Mouse (Mus musculus): ENCODE data around the gene Gm10663. TPM values are rescaled to one million over a fixed set of nuclear protein-coding genes. Genes with fewer than 3 reads are reported as not detected.

Gm10663 gene
- total and polyA plus RNA-seq, 2 experiments from 2014 or later, result not detected

DNA sequence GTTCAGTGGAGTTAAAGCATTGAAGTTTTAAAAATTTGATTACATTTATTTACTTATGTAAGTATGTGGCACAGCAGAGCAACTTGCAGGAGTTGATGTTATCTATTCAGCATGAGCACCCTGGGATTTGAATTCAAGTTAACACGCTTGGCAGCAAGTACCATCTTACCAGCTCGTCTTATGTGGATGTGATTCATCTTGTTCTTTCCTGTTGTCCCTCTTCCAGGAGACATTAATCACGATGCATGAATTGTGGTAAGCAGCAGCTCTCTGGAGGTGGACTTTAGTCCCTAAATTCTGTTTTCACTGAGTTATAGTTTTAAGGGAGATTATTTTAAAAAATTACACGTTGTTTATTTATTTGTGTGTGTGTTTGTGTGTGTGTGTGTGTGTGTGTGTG lies 29.2 kb downstream of the Gm10663 start:
- TF ChIP-seq CTCF (IDR thresholded peaks at IDR 0.05; ENCODE audit: low read depth), result no peak

GRCm38 (mm10) chr8:65107936-65108718 lies 33.3 kb downstream of the Gm10663 start:
- WGBS, result 94% methylated on average over 25 of the region's 25 CpGs
- ATAC-seq (no peak), DNase-seq (no peak)
- Histone ChIP-seq H3K27me3 (ENCODE audit: insufficient read depth, low read length) (no peaks in the 10 kb centered on the region), H3K9ac (no peak overlapping the region), H3K36me3 (ENCODE audit: insufficient read depth) (no peaks in the 10 kb centered on the region), H3K4me2 (ENCODE audit: low read depth) (no peak overlapping the region), H3K9me3 (ENCODE audit: low read length) (no peaks in the 10 kb centered on the region), H3K27ac (ENCODE audit: low read depth, low read length) (no peak overlapping the region), H3K4me3 (ENCODE audit: low read depth, low read length) (no peak overlapping the region), H3K4me1 (ENCODE audit: insufficient read depth) (no peaks in the 10 kb centered on the region)
- TF ChIP-seq CTCF (IDR thresholded peaks at IDR 0.05; ENCODE audit: low read depth), result no peak

More for the DNA sequence above, 29.2 kb downstream of the Gm10663 start:
- WGBS, result 67% methylated on average over 4 of the region's 4 CpGs
- Histone ChIP-seq H3K9me3 (ENCODE audit: low read length) (no peaks in the 10 kb centered on the region), H3K9ac (no peak overlapping the region), H3K4me2 (ENCODE audit: low read depth) (no peak overlapping the region), H3K4me3 (ENCODE audit: low read depth, low read length) (no peak overlapping the region), H3K27me3 (ENCODE audit: insufficient read depth, low read length) (no peaks in the 10 kb centered on the region), H3K4me1 (ENCODE audit: insufficient read depth) (no peaks in the 10 kb centered on the region), H3K36me3 (ENCODE audit: insufficient read depth) (no peaks in the 10 kb centered on the region), H3K27ac (ENCODE audit: low read depth, low read length) (no peak overlapping the region)
- no peak for DNase-seq
- ATAC-seq, result no peak

GRCm38 (mm10) chr8:65108936-65109335 lies 34.1 kb downstream of the Gm10663 start:
- Histone ChIP-seq H3K4me2 (ENCODE audit: low read depth) (no peak overlapping the region), H3K9ac (no peak overlapping the region), H3K36me3 (ENCODE audit: insufficient read depth) (no peaks in the 10 kb centered on the region), H3K27me3 (ENCODE audit: insufficient read depth, low read length) (no peaks in the 10 kb centered on the region), H3K4me3 (ENCODE audit: low read depth, low read length) (no peak overlapping the region), H3K4me1 (ENCODE audit: insufficient read depth) (no peaks in the 10 kb centered on the region), H3K9me3 (ENCODE audit: low read length) (no peaks in the 10 kb centered on the region), H3K27ac (ENCODE audit: low read depth, low read length) (no peak overlapping the region)
- no peak for DNase-seq
- TF ChIP-seq CTCF (IDR thresholded peaks at IDR 0.05; ENCODE audit: low read depth), result no peak
- 77% methylated on average over 6 of the region's 6 CpGs for WGBS
- no peak for ATAC-seq

GRCm38 (mm10) chr8:65110285-65110691 lies 35.5 kb downstream of the Gm10663 start:
- WGBS, result 47% methylated on average over 5 of the region's 5 CpGs
- Histone ChIP-seq H3K27me3 (ENCODE audit: insufficient read depth, low read length) (no peaks in the 10 kb centered on the region), H3K4me3 (ENCODE audit: low read depth, low read length) (no peak overlapping the region), H3K4me2 (ENCODE audit: low read depth) (no peak overlapping the region), H3K4me1 (ENCODE audit: insufficient read depth) (no peaks in the 10 kb centered on the region), H3K9me3 (ENCODE audit: low read length) (no peaks in the 10 kb centered on the region), H3K27ac (ENCODE audit: low read depth, low read length) (no peak overlapping the region), H3K36me3 (ENCODE audit: insufficient read depth) (no peaks in the 10 kb centered on the region), H3K9ac (no peak overlapping the region)
- ATAC-seq (peak; percentile 89), DNase-seq (peak; percentile 85)
- peak; percentile 93 for TF ChIP-seq CTCF (IDR thresholded peaks at IDR 0.05; ENCODE audit: low read depth)

GRCm38 (mm10) chr8:65112092-65112491 lies 37.3 kb downstream of the Gm10663 start:
- WGBS, result 82% methylated on average over 6 of the region's 6 CpGs
- no peak overlapping the region for H3K4me2 ChIP-seq (ENCODE audit: low read depth)
- H3K4me1 ChIP-seq (ENCODE audit: insufficient read depth), result no peaks in the 10 kb centered on the region
- DNase-seq (no peak), ATAC-seq (no peak)
- H3K4me3 ChIP-seq (ENCODE audit: low read depth, low read length), result no peak overlapping the region
- H3K27me3 ChIP-seq (ENCODE audit: insufficient read depth, low read length), result no peaks in the 10 kb centered on the region
- no peaks in the 10 kb centered on the region for H3K36me3 ChIP-seq (ENCODE audit: insufficient read depth)
- no peak overlapping the region for H3K9ac ChIP-seq
- H3K9me3 ChIP-seq (ENCODE audit: low read length), result no peaks in the 10 kb centered on the region
- no peak overlapping the region for H3K27ac ChIP-seq (ENCODE audit: low read depth, low read length)
- TF ChIP-seq CTCF (IDR thresholded peaks at IDR 0.05; ENCODE audit: low read depth), result no peak

GRCm38 (mm10) chr8:65126014-65126413 lies 51.2 kb downstream of the Gm10663 start:
- Histone ChIP-seq H3K4me3 (ENCODE audit: low read depth, low read length) (no peak overlapping the region), H3K9ac (no peak overlapping the region), H3K4me1 (ENCODE audit: insufficient read depth) (no peaks in the 10 kb centered on the region), H3K9me3 (ENCODE audit: low read length) (no peaks in the 10 kb centered on the region), H3K36me3 (ENCODE audit: insufficient read depth) (no peaks in the 10 kb centered on the region), H3K27me3 (ENCODE audit: insufficient read depth, low read length) (no peaks in the 10 kb centered on the region), H3K4me2 (ENCODE audit: low read depth) (no peak overlapping the region), H3K27ac (ENCODE audit: low read depth, low read length) (no peak overlapping the region)
- no peak for TF ChIP-seq CTCF (IDR thresholded peaks at IDR 0.05; ENCODE audit: low read depth)
- no peak for DNase-seq
- WGBS, result 97% methylated on average over 1 of the region's 1 CpGs
- no peak for ATAC-seq

DNA sequence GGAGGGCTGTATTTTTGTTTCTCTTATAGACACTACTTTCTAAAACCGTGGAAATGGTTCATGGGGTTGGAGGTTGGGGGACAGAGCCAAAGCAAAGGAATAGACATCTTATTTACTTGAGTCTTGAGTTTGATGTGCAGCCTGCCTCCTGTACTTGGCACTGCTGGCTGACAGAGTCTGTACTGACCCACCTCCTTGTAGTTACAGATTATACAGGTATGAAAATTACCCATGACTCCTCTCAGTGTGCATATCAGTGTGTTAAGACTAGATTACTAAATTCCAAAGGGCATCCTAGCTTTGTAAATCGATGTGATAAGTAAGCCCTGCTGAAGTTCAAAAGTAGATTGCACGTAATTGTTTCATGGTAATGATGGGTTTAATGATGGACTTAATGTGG lies 51.6 kb downstream of the Gm10663 start:
- no peaks in the 10 kb centered on the region for H3K4me1 ChIP-seq (ENCODE audit: insufficient read depth)
- H3K36me3 ChIP-seq (ENCODE audit: insufficient read depth), result no peaks in the 10 kb centered on the region
- no peak overlapping the region for H3K4me2 ChIP-seq (ENCODE audit: low read depth)
- no peak overlapping the region for H3K27ac ChIP-seq (ENCODE audit: low read depth, low read length)
- no peak for ATAC-seq
- DNase-seq, result no peak
- H3K27me3 ChIP-seq (ENCODE audit: insufficient read depth, low read length), result no peaks in the 10 kb centered on the region
- H3K9ac ChIP-seq, result no peak overlapping the region
- WGBS, result 79% methylated on average over 3 of the region's 3 CpGs
- no peaks in the 10 kb centered on the region for H3K9me3 ChIP-seq (ENCODE audit: low read length)
- TF ChIP-seq CTCF (IDR thresholded peaks at IDR 0.05; ENCODE audit: low read depth), result no peak
- H3K4me3 ChIP-seq (ENCODE audit: low read depth, low read length), result no peak overlapping the region

Small RNA genes within 50 kb of the gene (microRNA-seq; reads per million reads assigned to microRNA genes)
- gene Gm24333, result 0 reads per million in 2 experiments

Other genes with a start within 250 kb of the Gm10663 start
- gene Klhl2, start 225.0 kb upstream of the Gm10663 start, total RNA-seq (2014; rRNA removed), result 70.5 and 78.2 TPM in 2 replicates
- 31.8 and 43.6 TPM in 2 replicates for gene Klhl2, start 225.0 kb upstream of the Gm10663 start, polyA plus RNA-seq (2015; fragmentation: Nextera tagmentation; extraction: Ambion mirVana)
- gene Tmem192, start 127.8 kb upstream of the Gm10663 start, total RNA-seq (2014; rRNA removed), result 10.8 and 14.5 TPM in 2 replicates
- gene Tmem192, start 127.8 kb upstream of the Gm10663 start, polyA plus RNA-seq (2015; fragmentation: Nextera tagmentation; extraction: Ambion mirVana), result 35.9 and 38.0 TPM in 2 replicates
- gene Trim75, start 87.2 kb upstream of the Gm10663 start, total RNA-seq (2014; rRNA removed), result not detected in 2 replicates
- 0.06 and 0.17 TPM in 2 replicates for gene Trim75, start 87.2 kb upstream of the Gm10663 start, polyA plus RNA-seq (2015; fragmentation: Nextera tagmentation; extraction: Ambion mirVana)
- gene Trim61, start 56.5 kb upstream of the Gm10663 start, total RNA-seq (2014; rRNA removed), result not detected in 2 replicates
- gene Trim61, start 56.5 kb upstream of the Gm10663 start, polyA plus RNA-seq (2015; fragmentation: Nextera tagmentation; extraction: Ambion mirVana), result not detected in 2 replicates
- gene Trim60, start 56.4 kb upstream of the Gm10663 start, total RNA-seq (2014; rRNA removed), result not detected in 2 replicates
- not detected in 2 replicates for gene Trim60, start 56.4 kb upstream of the Gm10663 start, polyA plus RNA-seq (2015; fragmentation: Nextera tagmentation; extraction: Ambion mirVana)
- gene Apela, start 37.7 kb upstream of the Gm10663 start, total RNA-seq (2014; rRNA removed), result 0.33 TPM in 1 of 2 replicates, not detected in the other
- 0.16 and 0.45 TPM in 2 replicates for gene Apela, start 37.7 kb upstream of the Gm10663 start, polyA plus RNA-seq (2015; fragmentation: Nextera tagmentation; extraction: Ambion mirVana)
- not detected in 2 replicates for gene BC030870, start 54.5 kb downstream of the Gm10663 start, total RNA-seq (2014; rRNA removed)
- gene BC030870, start 54.5 kb downstream of the Gm10663 start, polyA plus RNA-seq (2015; fragmentation: Nextera tagmentation; extraction: Ambion mirVana), result not detected in 2 replicates

Measured in forebrain, postnatal 0 days (tissue).